Mouse (Mus musculus) intestine, embryonic 15.5 days (tissue): ENCODE results near the gene Lsm2. TPM values are rescaled to one million over a fixed set of nuclear protein-coding genes. Genes with fewer than 3 reads are reported as not detected.
"Not testable (repeated sequence)": the region's sequence is repeated elsewhere in the genome, so short reads cannot be mapped to it uniquely, and the experiment has no call there.

Experiments
- ATAC-seq: fragments of 200-750 bp; cut with Nextera tagmentation; 2 replicates; pipeline ENCODE4 v1.8.0; 2017; ENCODE audit warnings: moderate TSS enrichment, moderate library complexity
- H3K27ac ChIP-seq: fragments of 300-500 bp; sonication (generic); 2 replicates; pipeline ENCODE4 v1.5.1; 2015; ENCODE audit warnings: mild to moderate bottlenecking, inconsistent platforms
- H3K27me3 ChIP-seq: fragments of 300-500 bp; sonication (generic); replicated peaks from 2 replicates; pipeline ENCODE4 v1.6.1; 2015; ENCODE audit warnings: inconsistent platforms
- H3K36me3 ChIP-seq: fragments of 300-500 bp; sonication (generic); 2 replicates; pipeline ENCODE4 v1.6.1; 2015; ENCODE audit warnings: inconsistent platforms
- H3K4me1 ChIP-seq: fragments of 300-500 bp; sonication (generic); replicated peaks from 2 replicates; pipeline ENCODE4 v1.6.1; 2015; ENCODE audit warnings: inconsistent platforms
- H3K4me2 ChIP-seq: fragments of 300-500 bp; sonication (generic); replicated peaks from 2 replicates; pipeline ENCODE4 v1.6.1; 2015; ENCODE audit warnings: mild to moderate bottlenecking, inconsistent platforms
- H3K4me3 ChIP-seq: fragments of 300-500 bp; sonication (generic); replicated peaks from 2 replicates; pipeline ENCODE4 v1.5.1; 2015; ENCODE audit warnings: inconsistent platforms
- H3K9ac ChIP-seq: fragments of 300-500 bp; sonication (generic); 2 replicates; pipeline ENCODE4 v1.6.1; 2015; ENCODE audit warnings: inconsistent platforms
- H3K9me3 ChIP-seq: fragments of 300-500 bp; sonication (generic); 2 replicates; pipeline ENCODE4 v1.6.1; 2016; ENCODE audit warnings: inconsistent platforms
- WGBS: fragments of 180-500 bp; shearing (Covaris S2); methylation state at CpG from one replicate; pipeline ENCODE4 v1.1.7; 2015; 5-methylcytosine and 5-hydroxymethylcytosine counted together
- polyA plus RNA-seq: library from polyadenylated mRNA; unstranded; fragments of >200 nt; fragmentation: Nextera tagmentation; extraction: Ambion mirVana; gene quantifications from 2 replicates; pipeline ENCODE4 v1.2.1, GENCODE M21; 2015

The Lsm2 gene
- polyA plus RNA-seq, 1 experiment from 2014 or later, result 187 TPM

- H3K9me3 ChIP-seq, result no peaks in the 10 kb centered on the region
- H3K4me2 ChIP-seq, result no peak overlapping the region
- H3K4me3 ChIP-seq, result no peak overlapping the region
- H3K27ac ChIP-seq, result no peak overlapping the region
- 72% methylated on average over 3 of the region's 3 CpGs for WGBS
- ATAC-seq, result no peak
- no peak overlapping the region for H3K9ac ChIP-seq
- H3K4me1 ChIP-seq, result peaks cover 11% of the 10 kb centered on the region
- no peaks in the 10 kb centered on the region for H3K27me3 ChIP-seq
- no peaks in the 10 kb centered on the region for H3K36me3 ChIP-seq
Measured at GRCm38 (mm10) chr17:34975581-34976492, 5.8 kb upstream of the Lsm2 start.

- Histone ChIP-seq H3K36me3 (no peaks in the 10 kb centered on the region), H3K9me3 (no peaks in the 10 kb centered on the region), H3K4me2 (no peak overlapping the region), H3K9ac (no peak overlapping the region), H3K4me1 (peaks cover 11% of the 10 kb centered on the region), H3K4me3 (no peak overlapping the region), H3K27me3 (no peaks in the 10 kb centered on the region), H3K27ac (no peak overlapping the region)
- 93% methylated on average over 20 of the region's 20 CpGs for WGBS
- no peak for ATAC-seq
Measured at GRCm38 (mm10) chr17:34977000-34977399, 4.7 kb upstream of the Lsm2 start.

GRCm38 (mm10) chr17:34978239-34978638 is 3.4 kb upstream of the Lsm2 start:
- no peaks in the 10 kb centered on the region for H3K9me3 ChIP-seq
- H3K4me1 ChIP-seq, result peaks cover 13% of the 10 kb centered on the region; the same call in 1 of the 2 replicates
- H3K27me3 ChIP-seq, result no peaks in the 10 kb centered on the region
- WGBS, result 89% methylated on average over 27 of the region's 27 CpGs
- no peak overlapping the region for H3K27ac ChIP-seq
- ATAC-seq, result no peak
- no peaks in the 10 kb centered on the region for H3K36me3 ChIP-seq
- no peak overlapping the region for H3K4me3 ChIP-seq
- H3K4me2 ChIP-seq, result no peak overlapping the region
- no peak overlapping the region for H3K9ac ChIP-seq

GRCm38 (mm10) chr17:34979631-34980030 is 2.0 kb upstream of the Lsm2 start:
- no peak overlapping the region for H3K4me2 ChIP-seq
- ATAC-seq, result no peak
- H3K9ac ChIP-seq, result no peak overlapping the region
- no peaks in the 10 kb centered on the region for H3K9me3 ChIP-seq
- H3K36me3 ChIP-seq, result no peaks in the 10 kb centered on the region
- H3K27ac ChIP-seq, result no peak overlapping the region
- H3K27me3 ChIP-seq, result no peaks in the 10 kb centered on the region
- H3K4me3 ChIP-seq, result no peak overlapping the region
- peaks cover 17% of the 10 kb centered on the region; the same call in 1 of the 2 replicates for H3K4me1 ChIP-seq
- 85% methylated on average over 4 of the region's 4 CpGs for WGBS

- peaks cover 17% of the 10 kb centered on the region; the same call in 1 of the 2 replicates for H3K4me1 ChIP-seq
- 0 out of 2 replicates have a peak, but pooled peaks have one; percentile 22 for ATAC-seq
- no peaks in the 10 kb centered on the region for H3K27me3 ChIP-seq
- H3K4me3 ChIP-seq, result peak overlapping the region; percentile 79
- H3K4me2 ChIP-seq, result peak overlapping the region; percentile 74
- peak overlapping the region; percentile 84; the same call in 1 of the 2 replicates for H3K9ac ChIP-seq
- peaks cover 8% of the 10 kb centered on the region for H3K36me3 ChIP-seq
- peak overlapping the region; percentile 99; the same call in 1 of the 2 replicates for H3K27ac ChIP-seq
- 11% methylated on average over 2 of the region's 2 CpGs for WGBS
- no peaks in the 10 kb centered on the region for H3K9me3 ChIP-seq
Measured at GRCm38 (mm10) chr17:34980655-34981054, 1.0 kb upstream of the Lsm2 start.

GRCm38 (mm10) chr17:34982328-34982727 is 666 bp downstream of the Lsm2 start:
- WGBS, result under 1% methylated on average over 15 of the region's 15 CpGs
- H3K27ac ChIP-seq, result peak overlapping the region; percentile 99
- no peaks in the 10 kb centered on the region for H3K9me3 ChIP-seq
- no peak; the same call in none of the 2 replicates for ATAC-seq
- H3K27me3 ChIP-seq, result no peaks in the 10 kb centered on the region
- H3K9ac ChIP-seq, result peak overlapping the region; percentile 84
- peaks cover 17% of the 10 kb centered on the region for H3K36me3 ChIP-seq
- peaks cover 17% of the 10 kb centered on the region; the same call in 1 of the 2 replicates for H3K4me1 ChIP-seq
- H3K4me2 ChIP-seq, result peak overlapping the region; percentile 74
- peak overlapping the region; percentile 79 for H3K4me3 ChIP-seq

- no peaks in the 10 kb centered on the region for H3K27me3 ChIP-seq
- ATAC-seq, result no peak
- no peak overlapping the region for H3K4me2 ChIP-seq
- H3K27ac ChIP-seq, result no peak overlapping the region
- no peak overlapping the region for H3K4me3 ChIP-seq
- H3K36me3 ChIP-seq, result peaks cover 17% of the 10 kb centered on the region
- peaks cover 17% of the 10 kb centered on the region; the same call in 1 of the 2 replicates for H3K4me1 ChIP-seq
- no peaks in the 10 kb centered on the region for H3K9me3 ChIP-seq
- 78% methylated on average over 2 of the region's 2 CpGs for WGBS
- no peak overlapping the region for H3K9ac ChIP-seq
Measured at GRCm38 (mm10) chr17:34984218-34984617, 2.6 kb downstream of the Lsm2 start.

- no peaks in the 10 kb centered on the region for H3K27me3 ChIP-seq
- 0 out of 2 replicates have a peak, but pooled peaks cover 10% of the 10 kb centered on the region for H3K36me3 ChIP-seq
- H3K9me3 ChIP-seq, result no peaks in the 10 kb centered on the region
- no peak for ATAC-seq
- no peak overlapping the region for H3K27ac ChIP-seq
- no peak overlapping the region for H3K9ac ChIP-seq
- peaks cover 23% of the 10 kb centered on the region for H3K4me1 ChIP-seq
- no peak overlapping the region for H3K4me3 ChIP-seq
- H3K4me2 ChIP-seq, result no peak overlapping the region
Measured at GRCm38 (mm10) chr17:34994751-34995150, 13.1 kb downstream of the Lsm2 start.

- not testable (repeated sequence) for H3K4me2 ChIP-seq, H3K9ac ChIP-seq, H3K27ac ChIP-seq, H3K4me3 ChIP-seq, H3K9me3 ChIP-seq, H3K27me3 ChIP-seq, ATAC-seq, H3K36me3 ChIP-seq
- WGBS, result 80% methylated on average over 4 of the region's 4 CpGs
- H3K4me1 ChIP-seq, result peaks cover 27% of the 10 kb centered on the region
Measured at GRCm38 (mm10) chr17:34995192-34995591, 13.5 kb downstream of the Lsm2 start.

GRCm38 (mm10) chr17:34995927-34996326 is 14.3 kb downstream of the Lsm2 start:
- H3K9me3 ChIP-seq, H3K27me3 ChIP-seq, H3K9ac ChIP-seq, H3K36me3 ChIP-seq, H3K4me2 ChIP-seq, H3K4me3 ChIP-seq, ATAC-seq, H3K27ac ChIP-seq: not testable (repeated sequence)
- peaks cover 27% of the 10 kb centered on the region for H3K4me1 ChIP-seq
- 96% methylated on average over 4 of the region's 4 CpGs for WGBS

GRCm38 (mm10) chr17:34996411-34997141 is 14.9 kb downstream of the Lsm2 start:
- whole genome bisulfite sequencing, result 88% methylated on average over 13 of the region's 14 CpGs
- Histone ChIP-seq H3K4me2 (peak overlapping the region; percentile 36), H3K27me3 (no peaks in the 10 kb centered on the region), H3K4me1 (peaks cover 27% of the 10 kb centered on the region), H3K9ac (no peak overlapping the region), H3K4me3 (no peak overlapping the region), H3K27ac (no peak overlapping the region), H3K9me3 (no peaks in the 10 kb centered on the region), H3K36me3 (0 out of 2 replicates have a peak, but pooled peaks cover 4% of the 10 kb centered on the region)
- ATAC-seq, result no peak

GRCm38 (mm10) chr17:34997142-34997483 is 15.5 kb downstream of the Lsm2 start:
- ATAC-seq, result no peak
- H3K4me2 ChIP-seq, result peak overlapping the region; percentile 36
- 0 out of 2 replicates have a peak, but pooled peaks cover 4% of the 10 kb centered on the region for H3K36me3 ChIP-seq
- H3K27ac ChIP-seq, result no peak overlapping the region
- H3K9me3 ChIP-seq, result no peaks in the 10 kb centered on the region
- WGBS, result 87% methylated on average over 5 of the region's 5 CpGs
- H3K4me3 ChIP-seq, result no peak overlapping the region
- no peaks in the 10 kb centered on the region for H3K27me3 ChIP-seq
- peaks cover 27% of the 10 kb centered on the region for H3K4me1 ChIP-seq
- no peak overlapping the region for H3K9ac ChIP-seq
